Mouse (Mus musculus) C3H10T1/2 (cell line): Measurements from ENCODE around the gene Dhh. TPM values are rescaled to one million over a fixed set of nuclear protein-coding genes. Genes with fewer than 3 reads are reported as not detected.

Experiments used
- polyA plus RNA-seq, 2 experiments: library from polyadenylated mRNA; unstranded; fragments of >200 nt; fragmentation: generic; extraction: Trizol; gene quantifications; one replicate each; pipeline ENCODE4 v1.2.1; 2012; ENCODE audit warnings: missing spikeins in 2 of 2

Dhh gene
- polyA plus RNA-seq: under 1 TPM in 1 of 2 experiments, not detected in 1; 0.04 TPM

DNA sequence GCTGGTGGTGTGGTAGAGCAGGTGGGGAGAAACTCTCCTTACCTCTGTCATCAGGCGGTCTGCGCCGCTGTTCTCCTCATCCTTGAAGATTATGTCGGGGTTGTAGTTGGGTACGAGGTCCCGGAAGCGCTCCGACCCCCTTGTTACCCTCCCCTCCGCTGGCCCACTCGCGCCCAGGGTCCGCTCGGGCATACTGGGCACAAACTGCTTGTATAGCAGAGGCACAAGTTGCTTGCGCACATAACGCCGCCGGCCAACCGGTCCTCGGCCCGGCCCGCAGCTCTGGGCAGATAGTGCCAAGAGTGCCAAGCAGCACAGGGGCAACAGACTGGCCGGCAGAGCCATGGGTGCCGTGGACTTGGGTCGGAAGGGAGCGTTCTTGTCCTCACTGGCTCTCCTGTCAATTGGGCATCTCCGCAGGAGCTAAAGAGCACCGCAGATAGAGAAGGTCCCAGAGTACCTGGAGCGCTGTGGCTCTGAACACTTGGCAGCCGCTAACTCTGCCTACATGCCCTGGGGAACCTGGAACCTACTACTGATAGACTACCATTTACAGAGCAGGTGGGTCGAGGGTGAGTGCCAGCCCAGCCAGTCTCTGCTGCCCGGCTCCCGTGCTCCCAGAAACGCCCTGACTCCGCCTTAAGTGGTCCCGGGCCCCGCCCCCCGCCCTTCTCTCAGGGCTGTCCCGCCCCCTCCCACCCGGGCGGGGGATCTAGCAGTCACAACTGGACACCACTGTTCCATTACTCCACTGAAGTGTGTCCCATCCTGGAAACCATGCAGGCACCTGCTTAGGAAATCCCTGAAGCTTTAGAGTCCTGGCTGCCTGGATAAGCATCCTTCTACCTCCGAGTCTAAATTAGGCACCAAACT is at the start of gene Dhh:
Gene Dhh (minus strand): TSS at position 613 of the 873 bp plus-strand sequence.

GRCm38 (mm10) chr15:98934217-98934839 is 36.0 kb upstream of the Dhh start, which contains the start of gene Tuba1b:
Tuba1b (minus strand) TSS chr15:98934565.

DNA sequence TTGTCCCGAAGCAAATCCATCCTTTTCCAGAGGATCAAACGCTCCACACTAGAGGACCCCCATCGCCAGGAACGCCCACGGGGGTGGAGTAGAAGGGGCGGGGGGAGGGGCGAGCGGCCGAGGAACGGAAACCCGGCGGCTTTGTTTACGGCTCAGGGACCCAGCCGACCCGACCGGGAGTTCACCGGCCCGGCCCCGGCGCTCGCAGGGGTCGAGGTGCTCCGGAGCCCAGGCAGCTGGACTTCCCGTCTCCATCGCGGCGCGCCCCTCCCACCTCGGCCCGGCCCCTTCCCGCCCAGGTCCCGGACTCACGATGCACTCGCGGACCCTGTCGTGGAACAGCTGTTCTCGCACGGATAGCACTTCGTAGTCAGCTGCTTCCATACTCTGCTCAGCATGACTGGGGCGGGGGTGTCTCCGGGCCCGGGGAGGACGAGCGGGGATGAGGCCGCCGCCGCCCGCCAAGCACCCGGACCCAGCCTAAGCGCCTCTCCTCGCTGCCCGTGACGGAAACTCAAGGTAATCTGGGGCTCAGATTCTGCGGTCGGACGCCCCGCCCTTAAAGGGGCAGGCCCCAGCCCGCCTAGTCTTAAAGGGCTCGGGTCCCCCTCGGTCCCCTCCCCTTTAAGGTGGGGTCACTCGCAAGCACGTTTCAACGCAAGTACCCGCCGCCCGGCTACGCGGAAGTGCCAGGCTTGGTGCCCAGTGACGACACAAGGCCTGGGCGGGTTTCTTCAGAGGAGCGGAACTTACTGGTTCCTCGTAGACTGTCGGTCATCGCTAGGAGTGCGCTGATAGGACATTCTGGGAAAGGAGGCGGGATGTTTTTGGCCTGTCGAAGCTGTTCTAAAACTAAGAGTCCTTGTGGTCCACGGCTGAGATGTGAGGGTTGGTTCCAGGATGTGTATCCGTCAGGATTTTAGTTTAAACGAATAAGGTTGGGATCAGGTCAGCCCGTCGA is 19.5 kb upstream of the Dhh start, which contains the start of gene Lmbr1l:
Gene Lmbr1l (minus strand): TSS at position 694 of the 961 bp plus-strand sequence.

DNA sequence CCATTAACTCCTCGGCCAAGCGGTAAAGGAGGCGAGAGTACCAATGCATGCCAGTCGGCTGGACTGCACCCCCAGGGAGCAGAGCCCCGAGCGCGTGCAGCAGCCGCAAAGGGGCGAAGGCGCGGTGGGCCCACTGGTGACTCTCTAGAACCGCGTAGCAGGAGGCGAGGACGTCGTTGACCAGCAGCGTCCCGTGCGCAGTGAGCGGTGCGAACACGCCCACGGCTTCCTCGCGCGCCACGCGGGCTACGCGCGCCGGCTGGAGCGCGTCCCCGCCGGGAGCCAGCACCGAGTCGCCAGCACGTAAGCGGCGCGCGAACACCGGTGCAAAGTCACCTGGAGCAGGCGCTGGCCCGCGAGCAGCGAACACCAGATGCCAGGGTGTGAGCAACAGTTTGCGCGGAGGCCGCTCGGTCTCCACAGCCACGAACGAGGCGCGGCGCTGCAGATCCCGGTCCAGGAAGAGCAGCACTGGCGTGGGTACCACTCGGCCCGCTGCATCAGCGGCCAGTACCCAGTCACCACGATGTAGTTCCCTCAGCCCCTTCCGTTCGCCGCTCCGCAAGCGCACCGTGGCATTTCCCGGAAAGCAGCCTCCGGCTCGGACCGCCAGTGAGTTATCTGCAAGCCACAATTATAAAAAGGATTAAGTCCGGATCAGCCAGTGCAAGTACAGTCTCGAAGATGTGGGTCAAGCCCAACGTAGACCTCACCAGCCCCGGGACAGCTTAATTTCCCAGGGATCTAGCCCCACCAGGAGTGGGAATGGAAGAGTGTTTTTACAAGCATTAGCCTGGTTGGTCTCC is 4.2 kb downstream of the Dhh start, which contains the start of gene Rhebl1:
Gene Rhebl1 (minus strand): TSS at position 601 of the 806 bp plus-strand sequence.

DNA sequence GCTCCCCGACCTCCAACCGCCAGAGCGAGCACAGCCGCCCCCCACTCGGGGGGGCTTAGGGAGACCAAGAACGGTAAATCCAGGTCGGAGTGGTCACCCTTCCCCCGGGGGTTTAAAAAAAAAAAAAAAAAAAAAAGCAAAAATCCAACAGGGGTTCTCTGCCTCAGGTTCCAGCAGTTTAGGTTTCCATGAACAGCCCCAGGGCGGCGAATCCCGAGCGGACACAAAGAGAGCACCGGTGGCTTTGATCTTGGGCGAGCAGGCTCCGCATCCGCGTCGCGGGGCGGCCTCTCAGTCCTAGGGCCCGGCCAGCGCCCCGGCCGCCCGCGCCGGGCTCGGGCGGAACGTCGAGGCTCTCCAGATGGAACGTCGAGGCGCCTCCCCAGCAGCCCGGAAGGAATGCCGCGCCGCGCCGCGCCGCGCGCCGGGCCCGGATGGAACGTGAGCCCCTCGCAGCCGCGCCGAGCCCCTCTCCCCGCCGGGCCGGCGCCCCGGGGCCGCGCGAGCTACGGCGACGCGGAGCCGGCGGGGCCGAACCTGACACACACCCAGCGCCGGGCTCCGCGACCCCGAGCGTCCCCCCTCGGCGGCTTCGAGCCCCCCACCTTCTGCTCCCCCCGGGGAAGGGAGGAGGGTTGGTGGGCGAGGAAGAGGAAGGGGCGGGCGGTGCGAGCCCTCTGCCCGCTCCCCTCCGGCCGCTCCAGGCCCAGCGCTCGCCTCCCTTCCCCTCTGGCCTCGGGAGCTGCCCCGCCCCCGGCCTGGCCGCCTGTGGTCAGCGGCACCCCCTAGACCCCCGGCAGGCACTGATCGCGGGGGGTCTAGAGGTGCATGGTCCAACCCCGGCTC is 27.0 kb downstream of the Dhh start, which contains the start of gene Kmt2d:
Gene Kmt2d (minus strand): TSS at position 135 of the 846 bp plus-strand sequence.

Other genes with a start within 250 kb of the Dhh start
- gene Ddx23, start 235.6 kb downstream of the Dhh start, polyA plus RNA-seq: 10 to 100 TPM; 22.9 to 83.0 TPM
- gene Rnd1, start 221.1 kb downstream of the Dhh start, polyA plus RNA-seq: 10 to 100 TPM in 1 of 2 experiments, 1 to 10 TPM in 1; 9.0 to 10.5 TPM
- gene Ccdc65, start 190.3 kb downstream of the Dhh start, polyA plus RNA-seq: 1 to 10 TPM in 1 of 2 experiments, under 1 TPM in 1; 0.59 to 4.3 TPM
- gene Fkbp11, start 170.3 kb downstream of the Dhh start, polyA plus RNA-seq: 100 to 1,000 TPM; 121 to 127 TPM
- 100 to 1,000 TPM in 1 of 2 experiments, 10 to 100 TPM in 1; 39.1 to 104 TPM for gene Arf3, start 135.3 kb downstream of the Dhh start, polyA plus RNA-seq
- gene Wnt10b, start 120.4 kb downstream of the Dhh start, polyA plus RNA-seq: 1 to 10 TPM in 1 of 2 experiments, under 1 TPM in 1; 0.04 to 1.3 TPM
- gene Wnt1, start 108.7 kb downstream of the Dhh start, polyA plus RNA-seq: under 1 TPM; 0.01 to 0.04 TPM
- under 1 TPM; 0.01 to 0.15 TPM for gene Ddn, start 89.0 kb downstream of the Dhh start, polyA plus RNA-seq
- 100 to 1,000 TPM in 1 of 2 experiments, 10 to 100 TPM in 1; 90.5 to 115 TPM for gene Prkag1, start 67.0 kb downstream of the Dhh start, polyA plus RNA-seq
- 10 to 100 TPM in 1 of 2 experiments, 1 to 10 TPM in 1; 1.5 to 24.2 TPM for gene Kmt2d, start 27.3 kb downstream of the Dhh start, polyA plus RNA-seq
- 1 to 10 TPM; 6.0 to 7.9 TPM for gene Rhebl1, start 4.0 kb downstream of the Dhh start, polyA plus RNA-seq
- gene Lmbr1l, start 19.7 kb upstream of the Dhh start, polyA plus RNA-seq: 10 to 100 TPM in 1 of 2 experiments, 1 to 10 TPM in 1; 6.6 to 38.9 TPM
- gene Tuba1b, start 36.0 kb upstream of the Dhh start, polyA plus RNA-seq: 1,000 to 10,000 TPM; 2,359 to 4,763 TPM
- under 1 TPM in 1 of 2 experiments, not detected in 1; 0.13 TPM for gene Gm49450, start 55.0 kb upstream of the Dhh start, polyA plus RNA-seq
- gene Tuba1a, start 55.2 kb upstream of the Dhh start, polyA plus RNA-seq: 1,000 to 10,000 TPM; 1,679 to 1,913 TPM
- gene Tuba1c, start 131.4 kb upstream of the Dhh start, polyA plus RNA-seq: 100 to 1,000 TPM; 620 to 688 TPM
- gene Prph, start 156.6 kb upstream of the Dhh start, polyA plus RNA-seq: under 1 TPM; 0.44 to 0.53 TPM
- 10 to 100 TPM; 27.9 to 64.9 TPM for gene Troap, start 176.0 kb upstream of the Dhh start, polyA plus RNA-seq
- under 1 TPM; 0.14 to 0.84 TPM for gene C1ql4, start 189.3 kb upstream of the Dhh start, polyA plus RNA-seq
- 1 to 10 TPM in 1 of 2 experiments, under 1 TPM in 1; 0.62 to 1.9 TPM for gene Dnajc22, start 194.6 kb upstream of the Dhh start, polyA plus RNA-seq
- gene Spats2, start 227.4 kb upstream of the Dhh start, polyA plus RNA-seq: 10 to 100 TPM in 1 of 2 experiments, 1 to 10 TPM in 1; 5.1 to 27.2 TPM